Mouse (Mus musculus) forebrain, embryonic 15.5 days (tissue): ENCODE data around the gene Blzf1. TPM values are rescaled to one million over a fixed set of nuclear protein-coding genes. Genes with fewer than 3 reads are reported as not detected.
A peak's percentile ranks its signal among the peaks of the same experiment; 100 is the strongest.

Source experiments
- ATAC-seq: fragments of 200-750 bp; cut with Nextera tagmentation; replicated peaks from 2 replicates; pipeline ENCODE4 v1.8.0; 2017; ENCODE audit warnings: mild to moderate bottlenecking, moderate TSS enrichment, moderate library complexity
- H3K27ac ChIP-seq: fragments of 300-500 bp; sonication (generic); replicated peaks from 2 replicates; pipeline ENCODE4 v1.5.1; 2015; ENCODE audit warnings: mild to moderate bottlenecking, inconsistent platforms
- H3K27me3 ChIP-seq: fragments of 300-500 bp; sonication (generic); 2 replicates; pipeline ENCODE4 v1.6.1; 2015; ENCODE audit warnings: inconsistent platforms
- H3K36me3 ChIP-seq: fragments of 300-500 bp; sonication (generic); 2 replicates; pipeline ENCODE4 v1.6.1; 2015; ENCODE audit warnings: mild to moderate bottlenecking, inconsistent platforms
- H3K4me1 ChIP-seq: fragments of 300-500 bp; sonication (generic); 2 replicates; pipeline ENCODE4 v1.6.1; 2015; ENCODE audit warnings: inconsistent platforms
- H3K4me2 ChIP-seq: fragments of 300-500 bp; sonication (generic); replicated peaks from 2 replicates; pipeline ENCODE4 v1.6.1; 2015; ENCODE audit warnings: mild to moderate bottlenecking, inconsistent platforms
- H3K4me3 ChIP-seq: fragments of 300-500 bp; sonication (generic); 2 replicates; pipeline ENCODE4 v1.5.1; 2015; ENCODE audit warnings: mild to moderate bottlenecking, inconsistent platforms
- H3K9ac ChIP-seq: fragments of 300-500 bp; sonication (generic); replicated peaks from 2 replicates; pipeline ENCODE4 v1.6.1; 2015; ENCODE audit warnings: mild to moderate bottlenecking, inconsistent platforms
- H3K9me3 ChIP-seq: fragments of 300-500 bp; sonication (generic); 2 replicates; pipeline ENCODE4 v1.6.1; 2016; ENCODE audit warnings: inconsistent platforms
- WGBS: fragments of 180-500 bp; shearing (Covaris S2); methylation state at CpG from one replicate; pipeline ENCODE4 v1.1.7; 2015; ENCODE audit warnings: mixed read lengths; 5-methylcytosine and 5-hydroxymethylcytosine counted together
- polyA plus RNA-seq: library from polyadenylated mRNA; unstranded; fragments of >200 nt; fragmentation: Nextera tagmentation; extraction: Ambion mirVana; gene quantifications from 2 replicates; pipeline ENCODE4 v1.2.1, GENCODE M21; 2015

Blzf1 gene
- polyA plus RNA-seq, result 29.1 and 32.0 TPM in 2 replicates

DNA sequence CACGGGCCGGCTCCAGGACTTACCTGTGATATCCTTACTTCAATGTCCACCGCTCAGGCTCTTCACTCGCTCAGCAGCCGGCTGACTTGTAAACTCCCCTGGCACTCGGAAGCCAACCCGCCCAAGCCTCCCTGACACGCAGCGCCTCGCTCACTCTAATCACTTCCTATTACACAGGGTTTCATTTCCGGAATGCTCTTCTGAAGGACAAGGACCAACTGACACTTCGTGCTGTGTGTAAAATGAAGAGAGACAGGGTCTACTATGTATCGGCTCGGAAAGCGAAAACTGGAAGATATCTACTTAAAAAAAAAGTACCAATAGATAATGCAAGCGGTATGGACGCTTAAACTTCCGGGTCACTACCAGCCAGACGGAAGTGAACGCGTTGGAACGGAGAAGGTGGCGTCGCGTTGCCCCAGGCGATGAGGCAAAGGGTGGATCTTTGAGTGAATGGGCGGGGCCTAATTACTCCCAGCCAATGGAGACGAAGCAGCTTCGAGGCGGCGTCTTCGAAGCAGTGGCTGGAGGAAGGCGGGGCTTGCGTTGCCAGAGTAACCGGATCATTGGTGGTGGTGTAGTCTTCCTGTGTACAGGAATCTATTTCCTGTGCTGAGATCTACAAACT lies at the start of gene Blzf1:
TSS of gene Blzf1 (minus strand) at position 366 of the 628 bp plus-strand sequence.
- under 1% methylated on average over 35 of the region's 35 CpGs for WGBS
- H3K9me3 ChIP-seq, result no peaks in the 10 kb centered on the region
- no peaks in the 10 kb centered on the region for H3K27me3 ChIP-seq
- peak within 1 kb of the TSS; percentile 72 for H3K4me3 ChIP-seq
- H3K27ac ChIP-seq, result peak within 1 kb of the TSS; percentile 76
- peaks cover 27% of the 10 kb centered on the region for H3K4me1 ChIP-seq
- peaks cover 7% of the 10 kb centered on the region for H3K36me3 ChIP-seq
- H3K9ac ChIP-seq, result peak within 1 kb of the TSS; percentile 47
- ATAC-seq, result peak; percentile 99
- H3K4me2 ChIP-seq, result peak within 1 kb of the TSS; percentile 90

- no peaks in the 10 kb centered on the region for H3K9me3 ChIP-seq
- H3K36me3 ChIP-seq, result peaks cover 1% of the 10 kb centered on the region
- WGBS, result 42% methylated on average over 3 of the region's 3 CpGs
- no peak overlapping the region for H3K4me2 ChIP-seq
- no peak overlapping the region for H3K27ac ChIP-seq
- ATAC-seq, result no peak
- H3K4me3 ChIP-seq, result no peak overlapping the region
- H3K4me1 ChIP-seq, result no peaks in the 10 kb centered on the region
- H3K27me3 ChIP-seq, result no peaks in the 10 kb centered on the region
- no peak overlapping the region for H3K9ac ChIP-seq
Observed at GRCm38 (mm10) chr1:164353443-164353842, 46.2 kb upstream of the Blzf1 start.

- no peak overlapping the region for H3K9ac ChIP-seq
- H3K9me3 ChIP-seq, result no peaks in the 10 kb centered on the region
- H3K27me3 ChIP-seq, result no peaks in the 10 kb centered on the region
- H3K36me3 ChIP-seq, result peaks cover 19% of the 10 kb centered on the region; the same call in 1 of the 2 replicates
- H3K4me2 ChIP-seq, result no peak overlapping the region
- H3K27ac ChIP-seq, result no peak overlapping the region
- ATAC-seq, result no peak
- H3K4me3 ChIP-seq, result no peak overlapping the region
- no peaks in the 10 kb centered on the region for H3K4me1 ChIP-seq
- 84% methylated on average over 3 of the region's 3 CpGs for WGBS
Observed at GRCm38 (mm10) chr1:164342161-164342560, 34.9 kb upstream of the Blzf1 start.

- peaks cover 4% of the 10 kb centered on the region; the same call in 1 of the 2 replicates for H3K36me3 ChIP-seq
- H3K4me1 ChIP-seq, result no peaks in the 10 kb centered on the region
- ATAC-seq, result no peak
- no peaks in the 10 kb centered on the region for H3K9me3 ChIP-seq
- no peaks in the 10 kb centered on the region for H3K27me3 ChIP-seq
- WGBS, result 85% methylated on average over 4 of the region's 4 CpGs
- no peak overlapping the region for H3K9ac ChIP-seq
- no peak overlapping the region for H3K4me3 ChIP-seq
- no peak overlapping the region for H3K27ac ChIP-seq
- H3K4me2 ChIP-seq, result no peak overlapping the region
Observed at GRCm38 (mm10) chr1:164335846-164336245, 28.6 kb upstream of the Blzf1 start.

DNA sequence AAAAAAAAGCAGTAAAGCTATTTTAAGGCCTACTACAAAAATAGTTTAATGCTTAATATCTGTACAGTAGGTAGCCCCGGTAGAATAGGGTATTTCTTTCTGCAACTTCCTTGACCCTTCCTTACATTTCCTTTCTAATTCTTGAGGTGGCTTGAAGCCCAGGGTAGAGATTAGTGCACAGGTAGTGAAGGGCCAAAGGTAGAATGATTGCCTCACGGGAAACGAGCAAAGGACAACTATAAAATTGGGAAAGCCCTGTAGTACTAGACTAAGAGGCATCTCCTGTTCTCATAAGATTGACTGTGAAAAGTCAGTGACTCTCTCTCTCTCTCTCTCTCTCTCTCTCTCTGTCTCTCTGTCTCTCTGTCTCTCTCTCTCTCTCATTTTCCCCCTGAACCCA lies 28.1 kb upstream of the Blzf1 start:
- WGBS, result 94% methylated on average over 3 of the region's 3 CpGs
- Histone ChIP-seq H3K9ac (no peak overlapping the region), H3K36me3 (peaks cover 4% of the 10 kb centered on the region; the same call in 1 of the 2 replicates), H3K27me3 (no peaks in the 10 kb centered on the region), H3K27ac (no peak overlapping the region), H3K9me3 (no peaks in the 10 kb centered on the region), H3K4me1 (no peaks in the 10 kb centered on the region), H3K4me3 (no peak overlapping the region), H3K4me2 (no peak overlapping the region)
- no peak for ATAC-seq

DNA sequence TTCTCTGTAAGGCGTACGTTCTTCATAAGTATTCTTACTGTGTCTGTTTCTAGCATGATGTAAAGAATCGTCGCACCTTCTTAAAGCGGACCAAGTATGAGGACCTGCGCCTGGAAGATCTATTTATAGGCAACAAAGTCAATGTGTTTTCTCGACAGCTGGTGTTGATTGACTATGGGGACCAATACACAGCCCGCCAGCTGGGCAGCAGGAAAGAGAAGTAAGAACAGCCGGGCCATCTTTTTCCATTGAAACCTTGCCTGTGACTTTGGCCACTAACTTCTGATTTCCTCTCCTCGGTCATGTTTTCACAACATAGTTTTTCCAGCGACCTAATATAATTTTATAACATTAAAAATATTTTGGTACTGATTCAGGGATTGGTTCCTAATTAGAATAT lies 25.3 kb upstream of the Blzf1 start:
- peaks cover 4% of the 10 kb centered on the region; the same call in 1 of the 2 replicates for H3K36me3 ChIP-seq
- no peaks in the 10 kb centered on the region for H3K27me3 ChIP-seq
- no peak overlapping the region for H3K27ac ChIP-seq
- no peaks in the 10 kb centered on the region for H3K9me3 ChIP-seq
- 90% methylated on average over 11 of the region's 11 CpGs for WGBS
- no peaks in the 10 kb centered on the region for H3K4me1 ChIP-seq
- H3K9ac ChIP-seq, result no peak overlapping the region
- no peak overlapping the region for H3K4me2 ChIP-seq
- H3K4me3 ChIP-seq, result no peak overlapping the region
- ATAC-seq, result no peak

DNA sequence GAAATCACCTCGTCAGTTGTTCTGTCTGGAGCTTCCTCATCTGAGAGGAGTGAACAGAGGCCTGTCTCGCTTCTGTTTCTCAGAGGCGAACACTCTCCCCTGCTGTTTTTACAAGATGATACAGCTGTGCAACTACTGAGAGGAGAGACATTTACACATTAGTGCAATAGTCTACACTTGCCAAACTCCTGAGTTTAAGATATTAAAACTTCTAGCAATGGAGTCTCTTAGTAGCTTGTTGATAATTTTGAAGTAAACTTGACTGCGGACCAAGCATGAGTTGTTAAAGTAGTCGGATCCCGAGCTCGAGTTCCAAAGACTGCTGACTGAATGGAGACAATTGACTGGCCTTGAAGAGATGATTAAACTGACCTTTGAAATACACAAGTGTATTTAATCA lies 20.5 kb upstream of the Blzf1 start:
- Histone ChIP-seq H3K4me1 (peaks cover 7% of the 10 kb centered on the region), H3K4me3 (no peak overlapping the region), H3K4me2 (no peak overlapping the region), H3K36me3 (no peaks in the 10 kb centered on the region), H3K9ac (no peak overlapping the region), H3K9me3 (no peaks in the 10 kb centered on the region), H3K27me3 (no peaks in the 10 kb centered on the region), H3K27ac (no peak overlapping the region)
- 68% methylated on average over 7 of the region's 7 CpGs for WGBS
- ATAC-seq, result no peak

DNA sequence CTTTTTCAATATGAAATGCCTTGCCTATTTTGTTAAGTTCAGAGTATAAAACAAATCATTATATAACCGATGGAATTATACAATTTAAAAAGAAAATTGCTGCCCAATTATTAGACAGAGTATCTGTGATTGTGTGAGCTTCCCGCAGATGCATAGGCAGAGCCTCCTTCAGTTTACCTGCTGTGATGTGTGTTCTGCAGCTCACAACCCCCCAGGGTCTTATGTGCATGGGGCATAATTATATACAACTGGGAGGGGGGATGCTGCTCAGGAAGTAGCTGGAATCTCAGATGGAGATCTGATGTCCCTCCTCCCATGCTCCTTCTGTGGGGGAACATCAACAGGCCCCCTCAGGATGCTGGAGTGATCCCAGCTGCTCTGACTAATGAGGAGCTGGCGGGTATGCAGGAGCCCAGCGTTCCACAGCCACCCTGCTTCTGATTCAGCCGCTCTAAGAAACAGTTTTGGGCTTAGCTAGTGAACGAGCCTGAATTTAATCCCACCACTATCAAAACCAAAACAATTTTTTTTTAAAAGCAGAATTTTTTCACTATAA lies 19.4 kb upstream of the Blzf1 start:
- Histone ChIP-seq H3K4me1 (peaks cover 7% of the 10 kb centered on the region), H3K27ac (no peak overlapping the region), H3K4me2 (no peak overlapping the region), H3K9me3 (no peaks in the 10 kb centered on the region), H3K9ac (no peak overlapping the region), H3K4me3 (no peak overlapping the region), H3K27me3 (no peaks in the 10 kb centered on the region), H3K36me3 (no peaks in the 10 kb centered on the region)
- ATAC-seq, result peak; percentile 72
- 48% methylated on average over 6 of the region's 6 CpGs for WGBS

DNA sequence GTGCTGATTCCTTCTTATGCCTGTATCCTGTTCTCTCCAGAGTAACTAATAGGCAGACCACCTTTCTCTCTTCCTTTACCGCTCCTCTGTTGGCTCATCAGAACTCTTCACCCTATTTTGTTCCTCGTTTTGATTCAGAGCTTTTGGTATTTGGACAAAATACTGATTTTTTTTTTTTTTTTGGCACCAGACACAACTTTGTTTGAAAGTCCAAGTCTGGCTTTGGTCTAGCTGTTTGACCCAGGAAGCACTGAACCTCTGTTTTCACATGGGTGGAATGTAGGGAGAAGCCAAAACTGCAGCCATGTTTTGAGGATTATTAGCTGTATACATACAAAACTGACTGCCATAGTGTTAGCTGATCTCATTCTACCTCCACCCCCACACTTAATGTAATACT lies 17.6 kb upstream of the Blzf1 start:
- ATAC-seq, result no peak
- no peaks in the 10 kb centered on the region for H3K36me3 ChIP-seq
- H3K27ac ChIP-seq, result no peak overlapping the region
- H3K9me3 ChIP-seq, result no peaks in the 10 kb centered on the region
- no peak overlapping the region for H3K9ac ChIP-seq
- H3K27me3 ChIP-seq, result no peaks in the 10 kb centered on the region
- WGBS, result 82% methylated on average over 2 of the region's 2 CpGs
- peaks cover 7% of the 10 kb centered on the region for H3K4me1 ChIP-seq
- H3K4me3 ChIP-seq, result no peak overlapping the region
- H3K4me2 ChIP-seq, result no peak overlapping the region

DNA sequence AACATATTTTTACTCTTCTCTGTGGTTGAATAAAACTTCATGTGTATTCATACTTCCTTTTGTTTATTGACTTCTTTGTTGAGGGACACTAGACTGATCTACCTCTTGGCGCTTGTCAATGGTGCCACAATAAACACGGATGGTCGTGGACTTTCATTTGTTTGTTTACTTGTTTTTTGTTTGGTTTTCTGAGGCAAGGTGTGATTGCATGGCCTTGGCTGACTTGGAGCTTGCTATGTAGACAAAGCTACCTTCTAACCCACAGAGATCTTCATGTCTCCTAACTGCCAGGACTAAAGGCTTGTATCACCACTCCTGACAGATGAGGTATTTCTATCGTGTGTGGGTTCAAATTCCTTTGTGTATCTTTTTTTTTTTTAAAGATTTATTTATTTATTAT lies 16.9 kb upstream of the Blzf1 start:
- ATAC-seq, result no peak
- Histone ChIP-seq H3K27me3 (no peaks in the 10 kb centered on the region), H3K4me1 (peaks cover 7% of the 10 kb centered on the region), H3K27ac (no peak overlapping the region), H3K4me2 (no peak overlapping the region), H3K36me3 (no peaks in the 10 kb centered on the region), H3K4me3 (no peak overlapping the region), H3K9me3 (no peaks in the 10 kb centered on the region), H3K9ac (no peak overlapping the region)
- WGBS, result 95% methylated on average over 4 of the region's 4 CpGs

DNA sequence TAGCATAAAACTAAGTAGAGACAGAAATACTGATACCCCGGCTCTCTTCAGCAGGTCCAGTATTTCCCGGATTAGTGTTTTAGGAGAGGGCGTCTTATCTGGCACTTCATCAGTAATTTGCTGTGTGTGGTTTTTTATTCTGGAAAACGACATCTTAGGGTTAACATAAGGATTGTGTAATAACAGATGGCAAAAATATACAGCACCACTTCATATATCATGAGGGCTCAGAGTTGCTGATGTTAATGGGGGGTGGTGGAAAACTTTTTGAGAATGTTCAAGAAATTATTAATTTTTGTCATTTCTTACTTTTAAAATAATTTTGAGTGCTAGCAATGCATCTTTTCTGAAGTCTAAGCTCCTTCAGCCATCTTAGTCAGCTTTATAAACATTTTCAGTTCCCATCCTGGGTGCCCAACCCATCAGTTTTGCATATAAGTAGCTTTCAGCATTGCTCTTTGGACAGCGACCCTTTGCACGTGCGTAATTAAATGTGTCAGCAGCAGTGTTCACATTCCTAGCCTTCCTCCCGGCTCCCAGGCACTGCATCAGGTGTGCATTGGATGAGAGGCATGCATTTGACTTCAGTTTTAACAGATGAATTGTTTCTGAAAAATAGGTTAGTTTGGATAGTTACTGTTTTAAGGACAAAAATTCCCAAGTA lies 15.8 kb upstream of the Blzf1 start:
- Histone ChIP-seq H3K4me2 (no peak overlapping the region), H3K36me3 (no peaks in the 10 kb centered on the region), H3K4me1 (peaks cover 7% of the 10 kb centered on the region)

DNA sequence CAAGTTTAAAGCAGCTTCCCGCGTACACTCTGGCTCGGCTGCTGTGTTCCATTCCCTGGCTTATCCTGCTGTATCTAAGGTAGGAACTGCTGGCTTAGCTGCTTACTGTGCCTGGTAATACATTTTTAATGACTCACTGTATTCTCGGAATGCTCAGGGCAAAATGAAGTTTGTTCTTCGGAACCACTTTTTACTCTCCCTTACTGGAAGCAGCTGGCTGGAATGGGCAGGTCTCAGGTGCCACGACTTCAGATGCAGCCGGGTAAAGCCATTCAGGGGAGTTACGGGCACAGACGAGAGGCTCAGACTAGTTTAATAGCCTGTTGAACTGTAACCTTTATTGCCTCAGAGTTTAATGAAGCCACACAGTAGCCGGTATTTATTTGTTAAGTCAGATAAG lies 14.1 kb upstream of the Blzf1 start:
- Histone ChIP-seq H3K9ac (no peak overlapping the region), H3K4me3 (no peak overlapping the region), H3K27ac (peak overlapping the region; percentile 46), H3K27me3 (no peaks in the 10 kb centered on the region), H3K9me3 (no peaks in the 10 kb centered on the region), H3K4me1 (no peaks in the 10 kb centered on the region; the same call in 1 of the 2 replicates), H3K4me2 (no peak overlapping the region), H3K36me3 (no peaks in the 10 kb centered on the region)
- 73% methylated on average over 10 of the region's 10 CpGs for WGBS
- no peak for ATAC-seq

More for the DNA sequence above, 15.8 kb upstream of the Blzf1 start:
- Histone ChIP-seq H3K27ac (no peak overlapping the region), H3K9ac (no peak overlapping the region), H3K9me3 (no peaks in the 10 kb centered on the region), H3K27me3 (no peaks in the 10 kb centered on the region), H3K4me3 (no peak overlapping the region)
- 85% methylated on average over 8 of the region's 8 CpGs for WGBS
- ATAC-seq, result no peak
